Mouse (Mus musculus) forebrain, embryonic 14.5 days (tissue): Measurements from ENCODE around the gene 1700056E22Rik. TPM values are rescaled to one million over a fixed set of nuclear protein-coding genes. Genes with fewer than 3 reads are reported as not detected.

Experiments used
- ATAC-seq: fragments of 200-750 bp; cut with Nextera tagmentation; 2 replicates; pipeline ENCODE4 v1.8.0; 2017; ENCODE audit warnings: mild to moderate bottlenecking, moderate library complexity
- DNase-seq: peaks from one replicate; pipeline ENCODE4 v3.0.0-alpha.2; 2015; ENCODE audit warnings: low spot score
- H3K27ac ChIP-seq: fragments of 300-500 bp; sonication (generic); 2 replicates; pipeline ENCODE4 v1.5.1; 2014; ENCODE audit warnings: low read depth, mild to moderate bottlenecking, control low read depth, low read length, moderate library complexity
- H3K27me3 ChIP-seq: fragments of 300-500 bp; sonication (generic); replicated peaks from 2 replicates; pipeline ENCODE4 v1.6.1; 2014; ENCODE audit warnings: low read length, control low read depth, mixed read lengths; ENCODE audit not compliant: control insufficient read depth, insufficient read depth
- H3K36me3 ChIP-seq: fragments of 300-500 bp; sonication (generic); 2 replicates; pipeline ENCODE4 v1.6.1; 2014; ENCODE audit warnings: low read length, control low read depth; ENCODE audit not compliant: control insufficient read depth, insufficient read depth
- H3K4me1 ChIP-seq: fragments of 300-500 bp; sonication (generic); 2 replicates; pipeline ENCODE4 v1.6.1; 2014; ENCODE audit warnings: antibody characterized with exemption, low read length, control low read depth; ENCODE audit not compliant: control insufficient read depth, insufficient read depth
- H3K4me2 ChIP-seq: fragments of 300-500 bp; sonication (generic); 2 replicates; pipeline ENCODE4 v1.6.1; 2014; ENCODE audit warnings: mild to moderate bottlenecking, control low read depth, low read length
- H3K4me3 ChIP-seq: fragments of 300-500 bp; sonication (generic); 2 replicates; pipeline ENCODE4 v1.5.1; 2014; ENCODE audit warnings: low read depth, low read length, control low read depth
- H3K9ac ChIP-seq: fragments of 300-500 bp; sonication (generic); 2 replicates; pipeline ENCODE4 v1.6.1; 2014; ENCODE audit warnings: mild to moderate bottlenecking, low read length, control low read depth, moderate library complexity
- H3K9me3 ChIP-seq: fragments of 300-500 bp; sonication (generic); replicated peaks from 2 replicates; pipeline ENCODE4 v1.6.1; 2016; ENCODE audit warnings: low read length, control low read depth, mixed read lengths; ENCODE audit not compliant: control insufficient read depth
- WGBS: fragments of 180-500 bp; shearing (Covaris S2); extraction: QIAGEN DNeasy Blood & Tissue Kit; methylation state at CpG from one replicate; pipeline ENCODE4 v1.1.7; 2014; 5-methylcytosine and 5-hydroxymethylcytosine counted together
- polyA plus RNA-seq: library from polyadenylated mRNA; unstranded; fragments of >200 nt; fragmentation: Nextera tagmentation; extraction: Ambion mirVana; gene quantifications from 2 replicates; pipeline ENCODE4 v1.2.1, GENCODE M21; 2014

The 1700056E22Rik gene
- polyA plus RNA-seq, 1 experiment from 2014 or later: 0.72 TPM

DNA sequence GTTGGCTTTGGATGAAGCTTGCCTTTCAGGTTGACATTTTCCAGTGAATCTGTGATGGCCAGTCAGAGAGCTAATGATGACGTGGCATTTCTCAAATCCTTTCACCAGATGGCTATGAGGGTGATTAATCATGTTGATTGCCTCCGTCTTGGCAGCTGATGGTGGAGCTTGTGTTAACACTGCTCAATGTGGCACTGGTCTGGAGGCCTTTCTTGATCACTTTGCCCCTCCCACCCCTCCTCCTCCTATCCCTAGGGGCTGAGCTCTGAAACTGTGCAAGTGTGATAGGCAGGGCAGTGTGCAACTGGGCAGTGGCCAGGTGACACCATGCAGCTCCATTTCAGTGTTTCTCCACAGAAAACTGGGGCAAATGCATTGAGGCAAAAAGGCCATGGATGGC, 29.8 kb downstream of the 1700056E22Rik start:
- H3K27ac ChIP-seq: no peak overlapping the region
- H3K4me1 ChIP-seq: no peaks in the 10 kb centered on the region
- no peak overlapping the region for H3K4me2 ChIP-seq
- ATAC-seq: no peak
- no peaks in the 10 kb centered on the region for H3K27me3 ChIP-seq
- WGBS: 85% methylated on average over 2 of the region's 2 CpGs
- no peak overlapping the region for H3K9ac ChIP-seq
- no peaks in the 10 kb centered on the region for H3K36me3 ChIP-seq
- no peaks in the 10 kb centered on the region for H3K9me3 ChIP-seq
- no peak overlapping the region for H3K4me3 ChIP-seq
- DNase-seq: no peak

- ATAC-seq: peak; percentile 48; the same call in 1 of the 2 replicates
These were observed 31.6 kb downstream of the 1700056E22Rik start for GRCm38 (mm10) chr1:184002470-184002869.

GRCm38 (mm10) chr1:183997207-183997606, 36.9 kb downstream of the 1700056E22Rik start:
- Histone ChIP-seq H3K4me1 (no peaks in the 10 kb centered on the region), H3K27ac (no peak overlapping the region), H3K9me3 (no peaks in the 10 kb centered on the region), H3K9ac (no peak overlapping the region), H3K36me3 (no peaks in the 10 kb centered on the region), H3K27me3 (no peaks in the 10 kb centered on the region), H3K4me2 (no peak overlapping the region), H3K4me3 (no peak overlapping the region)
- ATAC-seq (no peak), DNase-seq (no peak)
- WGBS: 78% methylated on average over 2 of the region's 2 CpGs

More at GRCm38 (mm10) chr1:184002470-184002869, 31.6 kb downstream of the 1700056E22Rik start:
- 30% methylated on average over 2 of the region's 2 CpGs for WGBS
- no peaks in the 10 kb centered on the region for H3K9me3 ChIP-seq
- H3K27ac ChIP-seq: no peak overlapping the region
- no peaks in the 10 kb centered on the region for H3K4me1 ChIP-seq
- no peak overlapping the region for H3K4me3 ChIP-seq
- H3K27me3 ChIP-seq: no peaks in the 10 kb centered on the region
- no peak overlapping the region for H3K9ac ChIP-seq
- no peaks in the 10 kb centered on the region for H3K36me3 ChIP-seq
- H3K4me2 ChIP-seq: no peak overlapping the region
- peak; percentile 79 for DNase-seq

GRCm38 (mm10) chr1:183991921-183992320, 42.2 kb downstream of the 1700056E22Rik start:
- Histone ChIP-seq H3K9ac (no peak overlapping the region), H3K27ac (no peak overlapping the region), H3K9me3 (no peaks in the 10 kb centered on the region), H3K4me1 (no peaks in the 10 kb centered on the region), H3K27me3 (no peaks in the 10 kb centered on the region), H3K4me3 (no peak overlapping the region), H3K4me2 (no peak overlapping the region), H3K36me3 (no peaks in the 10 kb centered on the region)
- ATAC-seq: no peak
- 78% methylated on average over 2 of the region's 2 CpGs for WGBS
- DNase-seq: no peak

GRCm38 (mm10) chr1:183987711-183988245, 46.3 kb downstream of the 1700056E22Rik start:
- Histone ChIP-seq H3K9ac (no peak overlapping the region), H3K4me1 (no peaks in the 10 kb centered on the region), H3K36me3 (no peaks in the 10 kb centered on the region), H3K9me3 (no peaks in the 10 kb centered on the region), H3K4me2 (no peak overlapping the region), H3K27ac (no peak overlapping the region), H3K4me3 (no peak overlapping the region), H3K27me3 (no peaks in the 10 kb centered on the region)
- 96% methylated on average over 7 of the region's 7 CpGs for WGBS
- DNase-seq (no peak), ATAC-seq (no peak)

Other genes starting within 250 kb of the 1700056E22Rik start
- gene Dusp10, start 21.0 kb downstream of the 1700056E22Rik start, polyA plus RNA-seq: 6.2 and 7.2 TPM in 2 replicates